Mouse (Mus musculus) adrenal gland, postnatal 36 days (tissue): ENCODE measurements around the gene Pwwp2b. TPM values are rescaled to one million over a fixed set of nuclear protein-coding genes. Genes with fewer than 3 reads are reported as not detected.
A peak's percentile ranks its signal among the peaks of the same experiment; 100 is the strongest.

ENCODE experiments used
- DNase-seq, 2 experiments: peaks; one replicate each; pipeline ENCODE4 v3.0.0; 2021; ENCODE audit warnings: mixed read lengths in 1 of 2
- total RNA-seq, 2 experiments: library from RNA; stranded (reverse); gene quantifications; 2 replicates each; pipeline ENCODE4 v1.2.3; 2021

The Pwwp2b gene
- total RNA-seq, 2 experiments from 2014 or later = 9.8 to 15.6 TPM

DNA sequence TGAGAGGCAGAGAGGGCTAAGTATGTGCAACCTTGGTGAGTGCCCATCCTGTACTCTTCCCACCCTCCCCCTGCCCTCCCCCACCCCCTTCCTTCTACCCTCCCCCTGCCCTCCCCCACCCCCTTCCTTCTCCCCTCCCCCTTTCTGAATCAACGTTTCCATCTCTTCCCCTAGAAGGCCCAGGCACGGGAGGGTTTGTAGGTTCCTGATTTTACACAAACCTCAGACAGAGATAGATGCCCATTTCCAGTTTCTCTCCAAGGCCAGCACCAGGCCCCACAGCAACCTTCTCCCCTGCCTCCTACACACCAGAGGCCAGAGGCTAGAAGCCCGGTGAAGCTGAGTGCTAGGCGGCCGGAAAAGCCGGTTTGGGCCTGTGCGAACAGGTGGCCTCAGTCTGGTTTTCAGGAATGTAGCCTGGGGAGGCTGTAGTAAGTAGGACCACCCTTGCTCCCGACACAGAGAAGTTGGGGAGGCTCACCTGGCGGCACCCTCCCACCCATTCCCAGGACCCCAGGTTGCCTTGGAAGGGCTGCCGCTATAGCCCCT lies 48.3 kb downstream of the Pwwp2b start:
- no peak for DNase-seq

DNA sequence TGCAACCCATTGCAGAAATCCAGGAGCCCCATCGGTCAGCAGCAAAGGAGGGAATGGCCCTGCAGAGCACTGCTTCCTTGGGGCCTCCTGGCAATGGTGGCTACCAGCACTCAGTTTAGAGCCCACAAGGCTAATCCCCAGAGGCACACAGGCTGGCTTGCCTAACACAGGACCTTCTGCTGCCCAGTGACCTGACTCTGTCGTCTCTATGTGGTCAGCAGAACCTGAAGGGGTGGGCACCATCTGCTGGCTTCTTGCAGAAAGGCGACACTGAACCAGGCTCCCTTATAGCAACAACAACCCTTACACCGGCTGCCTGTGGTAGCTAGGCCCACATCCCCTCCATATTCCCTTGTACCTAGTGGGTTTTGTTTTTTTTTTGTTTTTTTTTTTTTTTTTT lies 50.2 kb downstream of the Pwwp2b start:
- DNase-seq = peak; percentile 41 to 58

DNA sequence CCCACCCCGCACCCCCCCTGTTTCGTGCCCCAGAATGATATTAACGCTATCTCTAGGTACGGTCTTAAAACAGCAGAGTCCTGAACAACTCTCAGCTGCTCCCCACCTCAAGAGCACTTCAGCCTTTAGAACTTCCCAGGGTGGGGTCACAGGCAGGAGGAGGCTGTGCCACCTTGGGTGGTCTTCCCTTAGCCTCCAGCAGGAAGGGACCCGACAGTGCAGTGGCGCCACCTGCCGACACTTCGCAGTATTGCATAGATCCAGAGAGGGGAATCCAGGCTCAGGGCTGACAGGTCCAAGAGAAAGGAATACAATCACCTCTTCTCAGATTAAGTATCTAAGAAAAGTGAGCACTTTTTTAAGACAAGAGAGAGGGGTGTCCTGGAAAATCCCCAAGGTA lies 51.1 kb downstream of the Pwwp2b start:
- peak; percentile 88 to 90 for DNase-seq

DNA sequence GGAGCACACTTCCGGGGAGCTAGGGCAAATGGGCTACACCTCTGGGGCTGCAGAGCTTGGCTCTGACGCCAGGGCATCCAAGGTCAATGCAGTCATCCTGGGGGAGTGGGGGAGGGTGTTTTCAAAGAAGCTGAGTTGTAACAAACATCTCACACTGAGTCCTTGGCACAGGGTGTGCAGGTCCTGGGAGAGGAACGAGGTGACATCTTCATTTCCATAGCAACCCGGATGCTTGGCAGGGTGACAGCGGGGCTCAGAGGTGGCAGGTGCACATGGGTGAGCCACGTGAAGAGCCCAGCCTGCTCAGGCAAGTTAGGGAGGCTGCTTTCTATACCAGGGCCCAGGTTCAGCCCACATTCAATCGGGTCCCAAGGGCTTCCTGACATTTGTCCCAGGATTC lies 52.1 kb downstream of the Pwwp2b start:
- DNase-seq = peak; percentile 80 to 84

DNA sequence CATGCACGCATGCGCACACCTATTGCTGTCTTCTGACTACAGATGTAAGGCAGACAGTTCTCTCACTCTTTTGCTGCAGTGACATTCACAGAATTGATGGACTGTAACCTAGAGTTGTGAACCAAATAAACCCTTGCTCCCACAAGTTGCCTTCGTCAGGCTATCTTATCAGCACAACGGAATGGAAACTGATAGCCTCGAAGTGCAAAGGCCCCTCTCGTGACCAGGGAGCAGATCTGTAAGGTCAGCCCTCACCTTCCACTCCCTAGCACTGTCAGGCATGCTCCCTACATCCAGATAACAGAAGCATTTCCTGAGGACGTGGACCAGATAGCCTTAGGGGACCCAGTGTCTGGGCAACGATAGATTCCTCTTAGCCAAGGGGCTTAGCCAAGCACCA lies 53.2 kb downstream of the Pwwp2b start:
- DNase-seq = no peak

DNA sequence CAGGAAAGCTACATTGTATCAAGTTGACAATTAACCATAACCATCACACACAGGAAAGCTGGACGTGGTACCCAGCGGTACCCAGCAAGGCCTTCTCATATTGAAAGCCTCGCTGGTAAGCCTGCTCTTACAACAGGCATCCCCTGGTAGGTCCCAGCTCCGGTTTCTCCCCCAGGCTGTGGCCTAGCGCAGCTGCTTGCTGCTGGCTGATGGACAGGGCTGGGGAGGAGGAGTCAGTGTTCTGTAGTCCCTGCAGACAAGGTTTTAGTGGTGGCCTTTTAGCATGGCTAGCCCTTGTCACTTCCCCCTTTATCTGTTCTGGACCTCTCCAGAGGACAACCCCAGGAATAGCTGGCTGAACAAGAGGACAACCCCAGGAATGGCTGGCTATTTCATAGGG lies 54.0 kb downstream of the Pwwp2b start:
- DNase-seq = no peak

DNA sequence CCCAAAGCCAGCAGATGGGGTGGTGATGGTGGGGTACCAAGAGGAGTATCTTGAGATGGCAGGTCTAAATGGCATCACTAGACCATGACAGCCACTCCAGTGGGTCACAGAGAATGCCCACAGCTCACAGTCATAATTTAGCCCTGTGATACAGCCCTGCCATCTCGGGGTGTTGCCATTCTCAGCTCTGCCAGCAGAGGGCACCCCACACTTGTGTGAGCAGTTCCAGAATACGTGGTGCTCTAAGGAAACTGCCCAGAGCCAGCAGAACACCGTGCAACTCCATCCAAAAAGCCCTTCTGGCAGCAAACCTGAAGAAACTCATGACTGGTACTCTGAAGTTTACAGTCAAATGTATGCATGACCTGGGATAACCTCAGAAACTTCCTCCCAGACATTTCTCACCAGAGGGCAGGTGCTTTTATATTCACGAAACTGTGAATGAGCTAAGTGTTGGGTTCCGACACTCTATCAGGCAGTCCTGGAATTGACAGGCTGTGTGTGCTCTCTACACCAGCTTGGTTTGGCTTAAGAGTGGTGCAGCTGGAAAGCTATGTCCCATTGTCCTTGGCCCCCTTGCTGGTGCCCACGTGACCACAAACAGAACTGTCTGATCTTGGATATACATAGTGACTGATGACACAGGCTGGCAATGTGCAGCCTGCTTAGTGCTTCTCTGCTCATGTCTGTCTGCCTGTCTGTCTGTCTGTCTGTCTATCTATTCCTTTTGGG lies 55.2 kb downstream of the Pwwp2b start:
- DNase-seq = peak; percentile 91 to 93

DNA sequence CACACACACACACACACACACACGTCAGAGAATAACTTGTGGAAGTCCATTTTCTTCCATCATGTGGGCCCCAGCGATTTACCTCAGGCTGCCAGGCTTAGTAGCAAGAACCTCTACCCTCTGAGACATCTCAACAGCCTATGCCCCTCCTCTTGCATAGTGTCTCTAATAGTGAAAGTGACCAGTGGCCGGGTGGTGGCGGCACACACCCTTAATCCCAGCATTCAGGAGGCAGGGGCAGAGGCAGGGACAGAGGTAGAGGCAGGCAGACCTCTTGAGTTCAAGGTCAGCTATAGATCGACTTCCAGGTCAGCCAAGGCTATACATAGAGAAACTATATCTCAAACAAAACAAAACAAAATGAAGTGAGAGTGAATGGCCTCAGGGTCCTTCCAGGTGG lies 56.0 kb downstream of the Pwwp2b start:
- DNase-seq = no peak

DNA sequence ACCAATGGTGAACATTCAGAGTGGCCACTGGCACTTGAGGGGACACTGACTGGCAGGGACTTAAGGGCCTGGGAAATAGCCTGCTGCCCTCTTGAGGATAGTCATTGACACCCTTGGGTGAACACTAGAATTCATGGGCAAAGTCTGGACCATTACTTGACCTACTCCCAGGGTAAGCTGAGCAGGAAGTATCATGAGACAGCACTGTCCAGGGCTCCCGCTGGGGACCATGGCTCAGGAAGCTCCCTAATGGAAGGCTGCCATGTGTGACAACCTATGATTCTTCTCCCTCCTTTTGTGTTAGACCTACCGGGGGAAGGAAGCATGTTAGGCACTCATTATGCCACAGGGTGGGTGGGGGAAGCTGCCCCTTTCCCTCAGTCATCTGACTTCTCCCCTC lies 58.8 kb downstream of the Pwwp2b start:
- DNase-seq = no peak

DNA sequence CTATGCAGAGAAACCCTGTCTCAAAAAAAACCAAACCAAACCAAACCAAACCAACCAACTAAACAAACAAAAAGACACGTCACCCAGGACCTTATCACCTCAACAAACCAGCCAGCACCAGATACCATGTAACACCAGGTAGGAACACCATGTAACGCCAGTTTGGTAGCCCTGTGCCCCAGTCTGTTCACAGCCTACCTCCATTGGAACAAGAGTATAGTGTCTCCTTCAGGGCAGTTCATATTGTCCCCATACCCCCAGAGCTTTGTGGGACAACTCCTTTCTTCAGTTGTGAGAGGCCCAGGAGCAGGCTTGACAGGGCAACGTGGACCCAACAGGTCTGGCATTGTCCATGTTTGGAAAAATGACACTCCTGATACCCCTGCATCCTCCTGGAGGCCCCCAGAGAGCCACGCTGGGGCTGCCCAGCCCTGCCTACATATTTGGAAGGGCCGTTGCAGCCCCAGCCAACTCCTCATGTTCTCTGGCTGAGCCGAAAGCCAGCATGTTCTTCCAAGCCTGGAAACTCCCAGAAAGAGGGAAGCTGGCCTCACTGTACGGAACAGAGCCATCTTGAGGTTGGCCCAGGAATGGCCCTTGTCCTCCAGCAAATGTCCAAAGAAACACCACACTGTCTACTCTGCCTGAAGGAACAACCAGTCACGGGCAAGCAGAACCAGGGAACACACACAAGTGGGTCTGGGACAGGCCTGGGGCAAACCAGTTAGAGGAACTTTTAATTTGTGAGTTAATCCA lies 60.0 kb downstream of the Pwwp2b start:
- DNase-seq = peak; percentile 33 to 63

DNA sequence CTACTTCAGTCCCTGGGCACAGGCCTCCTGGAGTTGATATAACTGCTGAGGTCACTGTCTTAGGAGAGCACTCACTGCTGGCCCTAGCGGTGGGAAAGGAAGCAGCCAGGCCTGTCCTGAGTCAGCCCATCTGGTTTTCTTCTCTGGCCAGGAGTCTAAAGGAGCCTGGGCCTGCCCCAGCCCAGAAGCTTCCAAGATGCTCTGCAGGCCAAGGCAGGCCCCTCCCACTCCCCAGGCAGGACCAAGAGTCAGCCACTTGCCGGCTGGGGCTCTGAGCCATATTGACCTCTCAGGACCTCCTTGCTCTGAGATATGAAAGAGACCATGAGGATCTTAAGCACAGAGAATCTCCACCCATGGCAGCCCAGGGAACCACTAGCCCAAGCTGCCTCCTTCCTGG lies 60.8 kb downstream of the Pwwp2b start:
- DNase-seq = peak; percentile 27 to 64

DNA sequence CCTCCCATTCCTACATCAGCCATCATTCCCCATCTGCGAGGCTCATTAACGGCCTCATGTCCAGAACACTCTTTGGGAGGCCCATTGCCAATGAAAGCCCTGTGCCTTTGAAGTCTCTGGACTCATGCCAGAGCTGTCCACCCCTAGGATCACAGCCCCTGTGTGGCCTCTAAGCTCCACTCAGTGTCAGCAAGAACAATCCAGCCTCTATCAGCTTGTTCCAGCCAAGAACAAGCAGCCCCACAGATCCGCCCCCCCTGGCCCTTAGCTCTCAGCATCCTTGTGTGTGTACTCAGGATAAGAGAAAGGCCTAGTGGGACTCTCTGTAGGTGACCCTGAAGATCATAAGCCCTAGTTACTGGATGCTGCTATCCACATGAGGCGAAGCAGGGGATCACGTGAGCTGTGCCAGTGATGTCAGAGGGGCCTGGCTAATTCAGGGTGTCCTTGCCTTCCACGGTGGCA lies 62.2 kb downstream of the Pwwp2b start:
- peak; percentile 72 to 76 for DNase-seq

DNA sequence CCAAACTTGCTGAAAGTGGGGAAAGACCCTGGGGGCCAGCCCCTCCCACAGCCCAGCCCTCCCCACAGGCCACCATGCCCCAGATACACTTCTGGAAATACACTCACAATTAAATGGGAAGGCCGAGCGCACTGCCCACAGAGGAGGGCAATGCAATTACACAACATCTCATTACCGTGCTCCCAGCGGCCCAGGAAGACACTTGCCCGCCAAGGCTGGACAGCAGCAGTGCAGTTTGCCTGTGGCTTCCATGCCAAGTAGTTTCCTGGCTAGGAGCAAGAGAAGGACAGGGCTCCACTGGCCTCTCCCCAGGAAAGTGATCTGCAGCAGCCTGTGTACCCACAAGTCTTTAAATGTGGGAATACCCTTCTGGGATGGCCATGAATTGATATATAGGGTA lies 64.4 kb downstream of the Pwwp2b start:
- peak; percentile 61 to 62 for DNase-seq

DNA sequence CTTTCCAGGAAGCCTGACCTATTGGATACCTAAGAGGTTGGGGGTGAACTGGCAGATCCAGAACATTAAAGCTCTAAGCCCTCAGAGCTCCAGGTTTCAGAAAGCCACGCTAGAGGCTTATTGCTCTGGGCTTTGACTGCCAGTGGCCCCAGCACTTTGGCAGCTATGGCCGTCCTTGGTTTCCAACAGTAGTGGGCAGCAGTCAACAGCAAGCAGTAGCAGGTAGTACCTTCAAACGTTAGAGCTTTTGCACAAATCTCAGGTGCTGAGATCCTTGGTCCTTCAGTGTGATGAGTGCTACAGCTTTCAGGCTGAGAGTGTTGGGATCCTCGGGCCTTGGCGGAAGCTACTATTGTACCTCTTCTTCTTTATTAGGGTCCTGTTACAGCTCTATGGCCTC lies 65.1 kb downstream of the Pwwp2b start:
- DNase-seq = no peak

DNA sequence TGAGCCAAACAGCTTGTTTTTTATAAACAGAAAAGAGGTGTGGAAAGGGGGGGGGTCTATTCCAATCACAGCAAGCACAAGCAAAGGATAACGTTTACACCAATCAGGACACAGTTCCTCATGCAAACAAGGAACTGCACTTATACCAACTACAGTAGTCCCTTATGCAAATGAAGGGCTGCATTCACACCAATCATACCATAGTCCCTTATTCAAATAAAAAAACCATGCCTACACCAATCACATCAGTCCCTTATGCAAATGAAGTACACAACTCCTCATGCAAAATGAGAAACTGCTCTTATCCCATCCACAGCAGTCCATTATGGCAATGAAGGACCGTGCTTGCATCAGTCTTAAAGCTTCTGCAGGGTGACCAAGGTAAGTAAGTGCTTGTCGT lies 66.4 kb downstream of the Pwwp2b start:
- DNase-seq = no peak

DNA sequence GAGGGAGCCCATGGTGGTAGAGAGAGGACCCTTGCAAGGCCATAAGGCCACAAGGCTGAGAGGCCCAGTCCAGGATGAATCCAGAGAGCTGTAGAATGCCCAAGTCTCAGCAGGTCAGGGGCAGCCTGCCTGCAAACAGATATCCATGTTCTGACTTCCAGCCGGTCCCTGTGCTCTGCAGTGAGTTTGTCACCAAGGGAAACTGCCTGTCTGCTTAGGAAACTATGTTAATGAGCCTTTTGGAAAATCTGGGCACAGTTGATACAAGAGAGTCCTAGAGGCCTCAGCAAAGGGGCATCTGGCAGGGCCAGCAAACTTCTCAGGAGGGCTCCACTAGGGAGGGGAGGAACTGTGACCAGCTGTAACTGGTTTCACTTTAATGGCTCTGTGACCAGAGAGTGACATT lies 70.7 kb downstream of the Pwwp2b start:
- no peak for DNase-seq

Other genes with a start within 250 kb of the Pwwp2b start
- gene Dpysl4, start 162.5 kb upstream of the Pwwp2b start, total RNA-seq = 1 to 10 TPM in 1 of 2 experiments, under 1 TPM in 1; 0.83 to 2.2 TPM
- gene Lrrc27, start 35.5 kb upstream of the Pwwp2b start, total RNA-seq = 1 to 10 TPM; 6.9 to 8.1 TPM
- gene Stk32c, start 35.2 kb upstream of the Pwwp2b start, total RNA-seq = 1 to 10 TPM; 3.3 to 3.9 TPM
- 10 to 100 TPM; 84.4 to 85.9 TPM for gene Inpp5a, start 140.6 kb downstream of the Pwwp2b start, total RNA-seq